Mouse (Mus musculus) neutrophil, adult 5-6 weeks (primary cell): ENCODE measurements around the gene Birc7. TPM values are rescaled to one million over a fixed set of nuclear protein-coding genes. Genes with fewer than 3 reads are reported as not detected.

Experiments
- ATAC-seq: fragments of 151-379, 151-347 bp; 2 replicates; pipeline ENCODE4 v1.8.0; 2017; ENCODE audit warnings: mild to moderate bottlenecking, moderate TSS enrichment; ENCODE audit not compliant: insufficient number of reproducible peaks, poor library complexity, low FRiP score, severe bottlenecking; ENCODE audit errors: extremely low read depth
- total RNA-seq: library from RNA; stranded (forward); fragments of 200-1000 nt; gene quantifications from 2 replicates; pipeline ENCODE4 v1.2.3, GENCODE M21; 2017

The Birc7 gene
- total RNA-seq, 1 experiment from 2014 or later: not detected

DNA sequence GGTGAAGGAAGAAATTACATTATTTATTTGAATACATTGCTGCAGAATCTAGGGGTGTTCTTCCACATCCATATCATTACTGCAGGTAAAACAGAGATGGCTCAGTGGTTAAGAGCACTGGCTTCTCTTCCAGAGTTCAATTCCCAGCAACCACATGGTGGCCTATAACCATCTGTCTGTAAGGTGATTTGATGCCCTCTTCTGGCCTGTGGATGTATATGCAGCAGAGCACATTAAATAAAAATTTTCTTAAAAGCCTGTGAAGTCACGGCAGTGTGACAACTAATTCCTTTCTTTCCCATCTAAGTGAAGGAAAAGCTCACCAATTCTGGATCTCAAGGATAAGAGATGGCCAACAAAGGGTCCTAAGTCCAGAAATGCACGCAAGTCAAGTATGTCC is 26.7 kb upstream of the Birc7 start:
- no peak for ATAC-seq

DNA sequence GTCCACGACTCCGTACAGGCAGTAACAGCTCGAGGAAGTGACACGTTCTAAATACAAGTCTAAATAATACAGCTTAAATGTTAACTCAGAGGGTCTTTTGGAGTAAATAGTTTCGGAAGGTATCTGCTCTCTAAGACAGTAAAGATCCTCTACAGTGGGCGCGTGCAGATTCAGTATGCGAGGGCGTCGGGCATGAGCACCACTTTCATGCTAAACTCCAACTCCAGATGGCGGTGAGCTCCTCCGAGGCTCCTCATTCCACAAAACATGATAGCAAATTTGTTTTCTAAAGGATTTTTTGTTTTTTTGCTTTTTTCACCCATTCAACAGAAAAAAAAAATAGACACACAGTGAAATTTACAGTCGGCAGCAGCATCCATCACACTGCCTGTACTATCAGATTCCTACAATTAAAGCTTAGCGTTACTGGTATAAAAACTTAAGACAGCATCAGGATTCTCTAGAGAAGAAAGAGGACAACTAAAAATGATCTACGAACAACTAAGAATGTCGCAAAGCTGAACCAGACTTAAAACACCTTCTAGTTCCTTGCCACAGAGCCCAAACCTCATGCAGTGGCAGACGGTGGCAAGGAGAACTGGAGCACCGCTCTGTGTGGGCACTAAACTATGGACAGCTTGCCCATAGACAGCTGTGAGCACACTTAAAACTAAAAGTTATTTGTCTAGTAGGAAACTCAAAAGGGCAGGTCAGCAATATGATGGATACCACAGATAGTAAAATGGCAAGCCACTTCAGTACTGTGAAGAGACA is 24.2 kb upstream of the Birc7 start:
- no peak for ATAC-seq

DNA sequence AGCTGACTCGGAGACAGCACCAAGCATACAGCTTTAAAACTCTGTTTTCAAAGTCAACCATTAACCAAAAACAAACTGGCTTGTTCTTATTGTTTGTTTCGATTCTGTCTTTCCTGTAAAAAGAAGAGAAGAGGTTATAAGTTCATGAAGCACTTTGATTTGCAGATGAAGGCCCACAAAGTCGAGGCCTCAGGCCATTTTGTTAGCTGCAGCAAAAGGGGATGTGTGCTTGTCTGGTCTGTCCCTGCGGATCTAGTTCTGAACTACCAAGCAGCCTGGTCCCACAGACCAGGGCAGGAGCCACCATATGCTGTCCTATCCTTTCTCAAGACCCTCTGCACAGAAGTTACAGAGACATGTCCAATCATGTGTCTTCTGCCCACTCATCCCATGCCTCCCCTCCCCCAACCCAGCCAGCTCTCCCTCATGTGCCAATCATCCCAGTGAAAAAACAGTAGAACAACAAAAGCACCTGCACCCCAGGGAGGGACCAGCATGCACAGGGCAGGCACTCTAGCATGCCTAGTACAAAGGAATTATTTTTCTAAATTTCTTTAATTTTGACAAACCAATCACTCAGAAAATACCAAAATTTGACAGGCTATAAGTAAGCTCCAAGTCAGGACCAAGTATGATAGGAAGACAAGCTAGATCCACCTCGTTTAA is 23.1 kb upstream of the Birc7 start:
- ATAC-seq: no peak

DNA sequence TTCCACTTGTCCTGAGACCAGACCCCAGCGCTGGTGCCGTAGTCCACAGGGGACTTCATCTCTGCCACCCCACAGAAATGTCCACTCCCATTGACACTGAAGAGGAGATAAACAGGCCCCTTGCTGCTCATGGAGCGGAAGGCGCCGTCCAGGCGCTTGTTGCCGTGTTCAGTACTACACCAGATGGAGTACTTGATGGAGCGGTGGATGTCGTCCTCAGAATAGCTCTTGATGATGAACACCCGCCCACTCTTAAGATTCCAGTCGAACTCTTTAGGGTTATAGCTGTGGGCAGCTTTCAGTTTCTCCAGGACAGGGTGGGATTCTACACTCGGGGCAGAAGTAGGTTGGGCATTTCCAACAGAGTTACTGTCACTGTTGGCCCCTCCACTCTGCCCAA is 17.9 kb upstream of the Birc7 start:
- ATAC-seq: no peak

DNA sequence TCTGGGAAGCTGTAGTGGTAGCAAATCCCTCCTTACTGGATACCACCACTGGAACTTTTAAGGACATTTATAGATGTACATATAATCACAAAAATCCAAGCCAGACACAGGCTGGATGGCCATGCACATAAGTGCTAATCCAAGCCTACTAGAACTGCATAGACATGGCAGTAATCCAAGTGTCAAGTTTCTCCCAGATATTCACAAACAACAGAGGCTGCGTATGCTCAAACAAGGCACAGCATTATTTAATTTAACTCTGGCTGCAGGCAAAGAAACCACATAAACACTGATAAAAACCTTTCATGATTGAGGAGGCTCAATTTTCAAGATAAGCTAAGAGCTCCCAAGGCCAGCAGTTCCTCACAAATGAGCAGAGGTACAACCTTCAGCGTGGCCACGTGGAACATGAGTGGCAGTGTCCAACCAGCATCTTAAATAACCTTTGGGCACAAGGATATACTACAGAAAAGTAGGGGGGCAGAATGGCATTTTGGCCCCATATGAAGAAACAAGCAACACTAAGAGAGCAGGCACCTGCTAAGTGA is 12.9 kb upstream of the Birc7 start:
- ATAC-seq: no peak

DNA sequence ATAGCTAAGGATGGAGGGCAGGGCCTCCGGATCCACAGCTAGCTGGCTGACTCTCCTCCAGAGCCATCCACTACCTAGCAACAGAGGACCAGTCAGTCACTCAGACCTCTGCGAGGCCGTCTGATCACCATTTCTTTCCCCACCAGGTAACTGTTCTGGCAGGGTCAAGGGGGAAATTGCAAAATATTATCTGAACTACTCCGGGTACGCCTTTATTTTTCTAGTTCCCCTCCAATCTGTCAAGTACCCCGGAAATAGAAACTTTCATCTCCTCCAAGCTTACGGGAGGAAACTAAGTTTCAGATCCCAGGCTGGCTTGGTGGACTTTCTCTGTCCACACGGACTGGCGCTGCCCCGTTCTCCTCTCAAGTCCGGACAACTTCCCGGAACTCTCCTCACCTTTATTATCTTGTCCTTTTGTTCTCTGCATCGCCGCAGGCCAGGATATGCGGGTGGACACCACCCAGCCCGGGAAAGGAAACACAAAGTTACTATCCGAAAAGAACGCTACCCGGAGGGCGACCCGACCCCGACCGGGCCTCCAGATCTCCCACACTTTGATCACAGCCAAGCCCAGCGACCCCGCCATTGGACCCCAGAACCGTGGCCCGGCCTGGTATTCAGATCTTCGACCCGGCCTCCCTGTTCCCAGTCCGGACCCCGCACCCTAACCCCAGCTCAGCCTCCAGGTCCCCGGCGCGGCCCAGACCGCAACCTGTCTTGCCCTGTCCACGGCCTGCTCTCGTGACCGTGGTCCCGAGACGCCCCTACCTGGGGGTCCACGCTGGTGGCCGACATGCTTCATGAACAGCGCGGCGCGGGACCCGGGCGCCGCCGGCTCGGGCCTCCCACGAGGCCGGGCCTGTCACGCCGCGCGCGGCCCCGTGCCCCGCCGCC is 8.7 kb upstream of the Birc7 start:
- ATAC-seq: no peak

DNA sequence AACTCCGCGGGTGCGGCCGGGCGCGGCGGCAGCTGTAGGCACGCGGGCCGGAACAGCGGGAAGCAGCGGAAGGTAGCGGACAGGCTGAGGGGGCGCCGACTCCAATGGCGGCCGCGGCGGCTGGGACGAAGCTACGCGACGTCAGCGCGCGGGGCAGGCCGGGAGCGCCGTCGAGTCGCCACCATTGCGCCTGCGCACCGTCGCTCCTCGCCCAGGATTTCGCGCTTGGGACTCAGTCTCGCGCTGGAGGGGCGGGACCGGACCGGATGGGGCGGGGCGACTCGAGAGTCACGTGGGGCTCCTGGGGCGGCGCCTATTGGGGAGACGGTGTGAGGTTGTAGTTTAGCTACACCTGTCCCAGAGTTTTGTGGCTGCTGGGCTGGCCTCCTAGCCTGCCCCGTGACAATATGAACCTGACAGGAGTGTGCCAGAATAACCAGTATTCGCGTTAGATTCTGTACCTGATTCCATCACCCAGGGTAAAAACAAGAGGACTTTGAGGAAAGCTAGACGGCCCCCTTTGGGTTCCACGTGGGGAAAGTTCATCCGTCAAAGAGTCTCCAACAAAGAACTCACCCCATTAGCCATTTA is 7.9 kb upstream of the Birc7 start, which contains the start of gene Ythdf1:
TSS of gene Ythdf1 (minus strand) at position 140 of the 591 bp plus-strand sequence.
- ATAC-seq: peak; percentile 80

DNA sequence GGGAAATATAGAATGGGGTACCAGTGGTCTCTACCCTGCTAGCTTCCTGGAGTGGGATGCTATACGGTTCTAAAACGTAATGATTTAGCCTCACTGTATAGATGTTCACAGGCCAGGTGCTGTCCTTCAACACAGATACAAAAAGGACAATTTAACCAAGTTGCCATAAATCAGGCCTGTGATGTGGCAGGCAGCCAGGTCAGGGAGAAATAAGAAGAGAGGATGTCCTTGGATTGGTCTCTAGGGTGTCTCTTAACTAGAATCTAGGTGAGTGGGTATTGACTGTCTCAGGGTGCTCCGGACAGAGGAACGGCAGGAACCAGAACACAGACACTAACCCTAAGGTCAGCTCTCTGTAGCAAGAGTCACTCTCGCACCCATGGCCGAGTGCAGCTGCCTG is 6.1 kb upstream of the Birc7 start:
- no peak for ATAC-seq

DNA sequence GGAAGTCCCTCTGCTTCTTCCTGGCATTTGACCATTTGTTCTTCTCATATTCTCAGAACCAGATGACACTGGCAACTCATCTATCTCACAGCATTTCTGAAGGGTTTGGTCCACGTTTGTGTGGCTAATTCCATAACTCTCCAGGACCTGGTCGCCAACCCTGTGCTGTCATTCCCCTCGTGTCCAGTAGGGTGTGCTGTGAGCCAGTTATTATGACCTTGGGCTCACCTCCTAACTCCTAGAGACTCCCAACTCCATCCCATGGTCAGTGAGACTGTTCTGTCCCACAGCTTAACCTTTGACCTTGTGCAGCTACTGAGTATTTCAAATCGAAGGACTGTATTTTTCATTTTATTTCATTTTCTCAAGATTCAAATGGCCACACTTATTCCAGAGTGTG is 3.6 kb upstream of the Birc7 start:
- ATAC-seq: peak; percentile 55

DNA sequence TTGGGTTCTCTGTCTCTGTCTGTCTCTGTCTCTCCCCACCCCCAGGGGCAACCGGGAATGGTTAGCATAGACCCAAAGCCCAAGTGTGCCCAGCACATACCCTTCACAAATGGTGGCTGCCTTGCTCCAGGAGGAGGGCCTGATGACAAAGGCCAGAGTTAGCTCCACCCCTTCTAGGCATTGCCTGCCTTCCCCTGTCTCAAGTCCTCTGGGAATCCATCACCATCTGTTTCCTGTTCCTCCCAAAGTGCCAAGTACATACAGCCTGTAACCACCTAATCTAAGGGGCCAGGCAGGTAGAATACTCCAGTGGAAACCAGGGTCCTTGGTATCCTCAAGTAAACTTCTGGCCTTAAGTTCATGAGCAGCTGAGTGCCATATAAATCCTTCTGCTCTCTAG is 3.6 kb downstream of the Birc7 start:
- ATAC-seq: no peak

DNA sequence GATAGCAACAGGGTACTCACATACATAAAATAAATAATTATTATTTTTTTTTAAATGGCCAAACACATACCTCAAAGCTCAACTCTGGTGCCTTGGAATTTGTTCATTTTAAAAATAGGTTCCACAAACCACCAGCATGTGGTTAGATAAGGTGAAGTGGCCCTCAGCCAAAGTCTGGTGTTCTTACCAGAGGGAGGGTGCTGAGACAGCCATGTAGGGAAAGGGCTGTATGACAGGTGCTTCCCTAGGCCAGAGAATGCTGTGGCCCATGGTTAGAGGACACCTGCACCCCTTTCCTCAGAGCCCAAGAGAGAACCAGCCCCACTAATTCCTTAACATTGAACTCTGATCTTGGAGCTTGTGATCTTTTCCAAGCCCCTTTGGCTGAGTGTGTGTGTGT is 11.4 kb downstream of the Birc7 start:
- ATAC-seq: no peak

DNA sequence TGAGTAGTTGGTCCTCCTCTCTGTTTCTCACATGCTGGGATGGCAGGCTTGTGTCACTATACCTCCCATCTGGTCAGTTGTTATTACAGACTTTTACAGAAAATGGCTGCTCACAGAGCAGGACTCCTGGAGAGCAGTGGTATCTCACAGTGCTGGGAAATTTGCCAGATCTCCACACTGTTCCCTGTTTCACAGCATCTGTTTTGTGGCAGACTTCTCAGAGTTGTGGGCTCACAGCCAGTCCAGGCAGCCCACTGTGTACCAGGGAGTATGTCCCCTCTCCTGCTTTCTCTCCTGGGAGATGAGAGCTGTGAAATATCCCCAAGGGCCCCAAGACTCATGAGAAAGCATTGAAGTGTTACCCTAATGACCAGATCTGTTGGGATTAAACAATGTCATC is 13.0 kb downstream of the Birc7 start:
- ATAC-seq: no peak

DNA sequence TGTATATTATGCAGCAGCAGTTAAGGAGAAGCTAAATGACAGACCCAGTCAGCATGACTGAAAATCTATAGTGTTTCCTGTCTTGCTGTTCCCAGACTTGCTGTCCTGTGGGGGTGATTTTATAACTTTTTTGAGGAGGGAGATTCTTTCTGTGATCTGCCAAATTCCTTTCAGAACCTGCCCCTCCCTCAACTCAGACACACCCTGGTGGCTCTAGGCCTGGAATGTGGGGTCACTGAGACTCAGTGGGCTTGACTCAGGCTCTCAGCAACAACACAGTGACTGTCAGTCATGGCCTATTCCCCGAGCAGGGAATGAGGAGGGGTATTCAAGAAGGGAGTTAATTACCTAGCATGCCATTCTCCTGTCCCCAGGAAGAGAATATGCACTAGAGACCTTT is 21.1 kb downstream of the Birc7 start:
- ATAC-seq: no peak

DNA sequence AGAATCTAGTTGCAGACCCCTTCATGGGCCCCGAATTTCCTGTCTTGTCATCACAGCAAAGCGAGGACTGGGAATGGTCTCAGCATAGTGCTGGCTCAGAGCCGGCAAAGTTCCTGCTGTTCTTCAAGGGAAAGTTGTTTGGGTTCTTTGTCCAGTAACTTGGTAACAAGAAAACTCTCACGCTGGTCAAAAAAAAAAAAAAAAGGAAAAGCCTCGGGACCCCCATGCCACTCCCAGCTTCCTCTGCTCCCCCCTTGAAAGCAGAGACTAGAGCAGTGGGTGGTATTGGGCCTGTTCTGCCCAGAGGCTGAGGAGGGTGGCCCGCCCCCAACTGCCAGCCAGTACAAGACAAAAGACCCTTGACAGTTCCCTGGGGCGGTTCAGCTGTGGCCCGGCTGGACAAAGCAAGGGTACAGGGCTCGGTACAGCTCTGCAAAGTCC is 23.9 kb downstream of the Birc7 start:
- no peak for ATAC-seq

DNA sequence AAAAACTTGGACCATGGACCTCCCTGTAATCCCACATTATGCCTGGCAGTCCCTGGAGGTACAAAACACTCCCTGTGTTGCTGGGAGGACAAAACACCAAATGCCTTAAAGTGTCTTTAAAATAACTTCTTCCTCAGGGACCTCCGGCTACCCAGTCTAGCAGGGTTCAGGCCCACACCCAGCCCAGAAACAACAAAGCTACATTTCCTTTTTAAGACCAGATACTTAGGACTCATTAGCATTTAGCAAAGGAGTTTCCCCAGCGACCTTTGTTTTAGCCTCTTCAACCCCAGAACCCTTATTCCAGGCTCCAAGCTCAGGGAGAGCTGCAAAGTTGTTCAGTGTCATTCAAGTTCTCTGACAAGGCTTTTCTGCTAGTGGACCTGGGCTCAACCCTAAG is 24.8 kb downstream of the Birc7 start:
- ATAC-seq: no peak

DNA sequence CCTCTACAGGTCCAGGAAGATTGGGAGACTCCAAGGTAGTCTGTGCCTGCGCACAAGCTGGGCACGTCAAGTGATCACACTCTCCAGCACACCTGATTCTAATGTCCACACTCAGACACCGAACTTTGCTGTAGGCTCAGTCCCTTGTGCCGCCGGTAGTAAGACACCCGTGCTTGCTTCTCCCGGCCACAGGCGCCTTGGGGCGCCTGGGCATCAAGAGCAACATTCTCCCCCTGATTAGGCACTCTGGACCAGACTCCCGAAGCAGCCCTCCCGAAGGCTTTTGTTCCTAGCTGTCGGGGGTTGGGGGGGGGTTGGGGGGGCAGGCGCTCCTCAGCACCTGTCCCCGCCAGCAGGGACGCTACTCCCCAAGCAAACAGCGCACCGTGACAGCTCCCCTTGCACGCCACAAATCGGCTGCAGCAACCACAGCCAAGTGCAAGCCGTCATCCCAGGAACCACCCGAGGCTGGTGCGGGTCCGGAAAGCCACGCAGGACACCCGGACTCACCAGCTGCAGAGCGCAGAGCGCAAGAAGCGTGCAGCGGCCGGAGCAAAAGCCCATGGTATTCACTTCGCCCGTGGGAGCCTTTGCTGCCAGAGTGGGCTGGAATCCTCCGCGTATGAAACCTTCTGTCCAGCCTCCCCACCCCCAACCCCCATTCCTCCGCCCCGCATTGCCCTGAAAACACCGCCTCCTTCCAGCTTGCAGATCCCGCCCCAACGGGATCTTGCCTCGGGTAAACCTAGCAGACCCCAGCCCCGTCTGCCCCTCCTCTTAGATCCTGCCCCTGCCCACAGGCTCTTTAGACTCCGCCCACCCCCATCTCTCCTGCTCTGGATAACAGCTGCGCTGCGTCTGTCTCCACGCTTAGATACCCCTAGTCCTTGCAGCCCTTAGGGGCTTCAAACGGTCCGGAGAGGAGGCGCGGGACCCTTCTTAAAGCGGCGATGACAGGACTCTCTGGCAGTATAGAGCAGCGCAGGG is 25.5 kb downstream of the Birc7 start, which contains the start of gene Nkain4:
TSS of gene Nkain4 (minus strand) at position 639 of the 987 bp plus-strand sequence.
- no peak for ATAC-seq

DNA sequence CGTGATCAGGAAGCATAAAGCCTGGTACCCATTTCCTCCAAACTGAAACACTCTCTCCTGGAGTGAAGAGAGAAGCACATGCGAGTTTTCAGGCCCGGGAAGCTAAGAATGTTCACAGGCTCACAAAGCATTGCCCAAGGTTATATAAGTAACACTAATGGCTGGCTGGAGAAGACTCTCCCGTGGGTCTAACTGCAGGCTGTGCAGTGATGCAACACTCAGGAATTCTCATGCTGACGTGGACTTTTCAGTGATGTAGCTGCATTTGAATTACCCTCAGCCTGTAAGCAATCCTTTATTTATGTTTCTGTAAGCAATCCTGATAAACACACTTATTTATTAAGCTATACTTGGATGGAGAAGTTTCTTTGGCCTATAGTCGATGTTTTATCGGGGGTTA is 30.8 kb downstream of the Birc7 start:
- ATAC-seq: no peak

DNA sequence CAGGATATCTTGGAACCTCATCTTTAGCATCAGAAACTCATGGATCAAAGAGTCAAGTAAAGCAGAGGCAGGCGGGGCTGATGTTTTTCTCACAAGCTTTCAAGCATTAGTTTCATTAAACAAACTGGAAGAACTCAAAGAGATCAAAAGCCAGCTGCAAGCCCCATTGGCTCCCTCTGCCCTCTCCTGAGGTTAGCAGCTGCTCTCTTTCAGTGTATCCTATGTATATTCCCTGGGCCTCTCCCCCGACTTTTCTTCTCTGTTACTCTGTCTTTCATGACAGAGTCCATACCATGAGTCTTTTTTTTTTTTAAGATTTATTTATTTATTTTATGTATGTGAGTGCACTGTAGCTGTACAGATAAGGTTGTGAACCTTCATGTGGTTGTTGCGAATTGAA is 31.4 kb downstream of the Birc7 start:
- no peak for ATAC-seq
